Mouse (Mus musculus) embryonic facial prominence, embryonic 11.5 days (tissue): ENCODE measurements at regions not wholly inside any gene's neighbourhood (a gene's known extent, or its start where the extent isn't known, plus 50 kb on each side); places are given as distances from the start of the nearest gene placed in this dataset.
A peak's percentile ranks its signal among the peaks of the same experiment; 100 is the strongest.

Experiments used
- ATAC-seq: fragments of 200-750 bp; cut with Nextera tagmentation; replicated peaks from 2 replicates; pipeline ENCODE4 v1.8.0; 2017; ENCODE audit warnings: low read depth; ENCODE audit not compliant: insufficient number of reproducible peaks, low FRiP score, low TSS enrichment
- DNase-seq: peaks from one replicate; pipeline ENCODE4 v3.0.0-alpha.2; 2015; ENCODE audit warnings: low spot score
- H3K27ac ChIP-seq: fragments of 300-500 bp; sonication (generic); replicated peaks from 2 replicates; pipeline ENCODE4 v1.5.1; 2014; ENCODE audit warnings: mild to moderate bottlenecking, low read depth, low read length, control low read depth
- H3K27me3 ChIP-seq: fragments of 300-500 bp; sonication (generic); 2 replicates; pipeline ENCODE4 v1.6.1; 2014; ENCODE audit warnings: mild to moderate bottlenecking, low read length, moderate library complexity, mixed read lengths; ENCODE audit not compliant: control insufficient read depth, insufficient read depth
- H3K36me3 ChIP-seq: fragments of 300-500 bp; sonication (generic); replicated peaks from 2 replicates; pipeline ENCODE4 v1.6.1; 2014; ENCODE audit warnings: low read depth, mild to moderate bottlenecking, low read length, moderate library complexity, mixed read lengths; ENCODE audit not compliant: control insufficient read depth, insufficient read depth
- H3K4me1 ChIP-seq: fragments of 300-500 bp; sonication (generic); 2 replicates; pipeline ENCODE4 v1.6.1; 2014; ENCODE audit warnings: low read length, mixed read lengths; ENCODE audit not compliant: control insufficient read depth, insufficient read depth
- H3K4me2 ChIP-seq: fragments of 300-500 bp; sonication (generic); 2 replicates; pipeline ENCODE4 v1.6.1; 2014; ENCODE audit warnings: low read depth, mild to moderate bottlenecking, control low read depth, low read length, moderate library complexity
- H3K4me3 ChIP-seq: fragments of 300-500 bp; sonication (generic); 2 replicates; pipeline ENCODE4 v1.5.1; 2014; ENCODE audit warnings: low read depth, low read length, control low read depth
- H3K9ac ChIP-seq: fragments of 300-500 bp; sonication (generic); replicated peaks from 2 replicates; pipeline ENCODE4 v1.6.1; 2014; ENCODE audit warnings: mild to moderate bottlenecking, control low read depth, low read length
- H3K9me3 ChIP-seq: fragments of 300-500 bp; sonication (generic); replicated peaks from 2 replicates; pipeline ENCODE4 v1.6.1; 2016; ENCODE audit warnings: mild to moderate bottlenecking, low read length, inconsistent platforms, mixed read lengths; ENCODE audit not compliant: control insufficient read depth
- WGBS: fragments of 180-500 bp; shearing (Covaris S2); extraction: QIAGEN DNeasy Blood & Tissue Kit; methylation state at CpG from one replicate; pipeline ENCODE4 v1.1.7; 2014; 5-methylcytosine and 5-hydroxymethylcytosine counted together

DNA sequence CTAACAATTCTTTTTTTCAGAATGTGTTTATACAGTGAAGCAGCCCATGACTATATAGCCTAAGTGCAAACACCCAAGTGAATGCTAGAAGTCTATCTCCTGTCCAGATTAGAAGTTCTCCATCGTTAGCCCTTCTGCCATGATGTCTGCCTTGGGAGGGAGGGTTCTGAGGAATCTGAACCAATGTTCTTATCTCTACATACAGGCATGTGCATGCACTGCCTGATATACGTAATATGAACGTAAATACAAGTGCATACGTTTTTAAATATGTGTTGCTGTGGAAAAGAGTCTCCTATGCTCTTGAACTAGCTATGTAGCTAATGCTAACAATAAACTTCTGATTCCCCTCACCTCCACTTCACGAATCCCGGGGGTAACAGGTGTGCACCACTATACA is 68.9 kb upstream of the Lgalsl start:
- H3K4me3 ChIP-seq: no peak overlapping the region
- no peak overlapping the region for H3K4me2 ChIP-seq

GRCm38 (mm10) chr11:20902001-20902400 is 71.1 kb upstream of the Lgalsl start:
- Histone ChIP-seq H3K36me3 (no peaks in the 10 kb centered on the region), H3K4me2 (no peak overlapping the region), H3K4me3 (no peak overlapping the region), H3K4me1 (no peaks in the 10 kb centered on the region), H3K27me3 (no peaks in the 10 kb centered on the region), H3K9me3 (no peaks in the 10 kb centered on the region), H3K27ac (no peak overlapping the region), H3K9ac (no peak overlapping the region)
- DNase-seq (no peak), ATAC-seq (no peak)
- WGBS: 88% methylated on average over 2 of the region's 2 CpGs

More for the DNA sequence above, 68.9 kb upstream of the Lgalsl start:
- H3K27me3 ChIP-seq: no peaks in the 10 kb centered on the region
- H3K9ac ChIP-seq: no peak overlapping the region
- no peaks in the 10 kb centered on the region for H3K9me3 ChIP-seq
- no peak overlapping the region for H3K27ac ChIP-seq
- WGBS: 91% methylated on average over 6 of the region's 6 CpGs
- H3K36me3 ChIP-seq: no peaks in the 10 kb centered on the region
- ATAC-seq (no peak), DNase-seq (no peak)
- H3K4me1 ChIP-seq: no peaks in the 10 kb centered on the region

- no peak for DNase-seq
- WGBS: 35% methylated on average over 8 of the region's 8 CpGs
- Histone ChIP-seq H3K36me3 (no peaks in the 10 kb centered on the region), H3K4me2 (no peak overlapping the region), H3K27me3 (no peaks in the 10 kb centered on the region), H3K9ac (no peak overlapping the region), H3K4me1 (no peaks in the 10 kb centered on the region), H3K9me3 (no peaks in the 10 kb centered on the region), H3K4me3 (no peak overlapping the region), H3K27ac (no peak overlapping the region)
- no peak for ATAC-seq
Observed at GRCm38 (mm10) chr11:20902910-20903309, 72.1 kb upstream of the Lgalsl start.

DNA sequence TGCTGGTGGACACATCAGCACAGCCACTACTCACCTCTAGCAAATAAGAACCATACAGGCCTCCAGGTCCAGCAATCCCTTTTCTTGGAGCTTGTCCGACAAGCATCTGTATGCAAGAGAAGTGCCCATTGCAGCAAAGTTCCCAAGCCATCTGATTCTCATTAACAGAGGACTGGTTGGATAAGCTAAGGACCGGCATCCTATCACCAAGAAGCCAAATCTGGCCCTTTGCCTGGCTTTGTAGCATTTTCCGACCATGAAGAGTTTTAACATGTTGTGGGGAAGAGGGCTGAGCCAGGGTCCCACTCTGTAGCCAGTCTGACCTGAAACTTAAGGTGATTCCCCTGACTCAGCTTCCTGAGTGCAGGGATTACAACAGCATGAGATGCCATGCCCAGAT is 77.1 kb upstream of the Lgalsl start:
- 26% methylated on average over 3 of the region's 3 CpGs for WGBS
- Histone ChIP-seq H3K9me3 (no peaks in the 10 kb centered on the region), H3K36me3 (no peaks in the 10 kb centered on the region), H3K4me3 (no peak overlapping the region), H3K4me2 (no peak overlapping the region), H3K27ac (no peak overlapping the region), H3K27me3 (no peaks in the 10 kb centered on the region), H3K9ac (no peak overlapping the region), H3K4me1 (no peaks in the 10 kb centered on the region)
- DNase-seq: peak; percentile 40
- no peak for ATAC-seq

DNA sequence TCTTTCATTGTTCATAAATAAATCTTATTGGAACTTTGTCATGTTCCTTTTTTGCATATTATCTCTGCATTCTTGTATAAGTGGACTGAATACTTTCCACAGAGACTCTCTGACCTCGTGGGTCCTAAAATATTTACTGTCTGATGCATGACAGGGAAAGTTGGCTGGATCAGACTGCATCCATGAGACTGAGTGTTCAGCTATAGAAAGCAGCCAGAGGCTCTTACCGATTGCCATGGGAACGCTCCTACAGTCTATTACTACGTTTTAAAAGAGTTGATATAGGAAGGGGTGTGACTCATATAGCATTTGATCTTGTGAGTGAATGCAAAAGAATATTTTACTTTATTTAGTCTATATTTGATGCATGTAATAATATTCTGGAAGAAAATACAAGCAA is 77.6 kb upstream of the Lgalsl start:
- Histone ChIP-seq H3K9ac (no peak overlapping the region), H3K27me3 (no peaks in the 10 kb centered on the region), H3K4me2 (no peak overlapping the region), H3K36me3 (no peaks in the 10 kb centered on the region), H3K9me3 (no peaks in the 10 kb centered on the region), H3K27ac (no peak overlapping the region), H3K4me1 (no peaks in the 10 kb centered on the region), H3K4me3 (no peak overlapping the region)
- no peak for DNase-seq
- 79% methylated on average over 4 of the region's 4 CpGs for WGBS
- ATAC-seq: no peak

- no peak for DNase-seq
- 76% methylated on average over 2 of the region's 2 CpGs for WGBS
- H3K9me3 ChIP-seq: no peaks in the 10 kb centered on the region
- H3K36me3 ChIP-seq: no peaks in the 10 kb centered on the region
- no peak overlapping the region for H3K4me2 ChIP-seq
- H3K27ac ChIP-seq: no peak overlapping the region
- H3K4me3 ChIP-seq: no peak overlapping the region
- H3K27me3 ChIP-seq: no peaks in the 10 kb centered on the region
- H3K4me1 ChIP-seq: no peaks in the 10 kb centered on the region
- H3K9ac ChIP-seq: no peak overlapping the region
- no peak for ATAC-seq
Observed at GRCm38 (mm10) chr11:20913042-20913441, 82.2 kb upstream of the Lgalsl start.

DNA sequence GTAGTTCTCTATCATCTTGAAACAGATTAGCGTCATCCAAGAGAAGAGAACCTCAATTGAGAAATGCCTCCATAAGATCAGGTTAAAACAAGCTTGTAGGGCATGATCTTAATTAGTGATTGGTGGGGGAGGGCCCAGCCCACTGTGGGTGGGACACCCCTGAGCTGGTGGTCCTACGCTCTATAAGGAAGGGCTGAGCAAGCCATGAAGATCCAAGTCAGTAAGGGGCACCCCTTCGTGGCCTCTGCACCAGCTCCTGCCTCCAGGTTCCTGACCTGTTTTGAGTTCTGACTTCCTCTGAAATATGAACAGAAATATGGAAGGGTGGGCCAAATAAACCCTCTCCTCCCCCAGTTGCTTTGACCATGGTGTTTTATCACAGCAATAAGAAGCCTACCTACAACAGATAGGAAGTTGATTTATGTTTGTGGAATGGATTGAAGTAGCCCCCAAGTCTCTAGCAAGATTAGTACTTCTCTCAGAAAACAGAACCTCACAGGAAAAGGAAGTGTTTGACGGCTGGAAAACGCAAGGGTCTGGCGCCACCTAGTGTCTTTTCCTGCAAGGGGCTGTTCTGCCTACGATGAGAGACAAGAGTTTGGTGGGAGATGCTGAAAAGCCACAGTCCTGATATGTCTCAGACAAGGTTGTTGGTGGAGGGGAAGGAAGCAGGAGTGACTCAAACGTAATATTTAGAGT is 82.9 kb upstream of the Lgalsl start:
- no peak overlapping the region for H3K4me3 ChIP-seq
- no peaks in the 10 kb centered on the region for H3K27me3 ChIP-seq
- no peaks in the 10 kb centered on the region for H3K4me1 ChIP-seq
- no peak overlapping the region for H3K9ac ChIP-seq
- no peaks in the 10 kb centered on the region for H3K9me3 ChIP-seq
- ATAC-seq (peak; percentile 53; the same call in 1 of the 2 replicates), DNase-seq (peak; percentile 91)
- H3K36me3 ChIP-seq: no peaks in the 10 kb centered on the region
- WGBS: 20% methylated on average over 8 of the region's 8 CpGs
- no peak overlapping the region for H3K27ac ChIP-seq
- H3K4me2 ChIP-seq: no peak overlapping the region

DNA sequence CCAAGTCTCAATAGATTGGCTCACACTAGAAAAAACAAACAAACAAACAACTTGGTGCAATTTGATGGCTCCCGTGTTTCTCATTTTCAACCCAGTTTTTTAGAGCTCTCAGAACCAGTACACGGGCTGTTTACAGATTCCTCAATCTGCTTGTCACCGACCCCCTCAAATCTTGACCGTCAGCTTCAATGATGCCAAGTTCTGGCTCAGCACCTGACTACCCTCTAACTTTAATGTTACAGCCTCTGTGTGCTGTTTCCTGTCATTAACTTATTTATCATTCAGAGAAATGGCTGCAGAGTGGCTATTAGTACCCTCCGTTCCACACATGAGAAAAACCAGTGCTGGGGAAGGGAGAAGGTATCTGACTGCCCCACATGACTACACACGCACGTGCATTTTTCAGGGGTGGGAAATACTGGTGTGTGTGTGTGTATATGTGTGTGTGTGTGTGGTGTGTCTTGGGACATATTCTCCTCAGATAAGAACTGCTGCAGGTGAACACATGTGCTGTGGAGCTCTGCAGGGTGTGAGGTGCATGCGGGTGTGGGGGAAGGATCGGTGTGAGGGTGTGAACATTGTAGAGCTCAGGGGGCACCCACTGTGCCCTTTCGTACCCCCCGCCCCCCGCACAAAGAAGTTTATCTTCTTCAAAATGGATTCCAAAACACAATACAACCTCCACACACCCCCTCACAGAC is 83.6 kb upstream of the Lgalsl start:
- no peak overlapping the region for H3K4me3 ChIP-seq
- WGBS: 59% methylated on average over 12 of the region's 12 CpGs
- H3K27me3 ChIP-seq: no peaks in the 10 kb centered on the region
- no peaks in the 10 kb centered on the region for H3K36me3 ChIP-seq
- H3K9me3 ChIP-seq: no peaks in the 10 kb centered on the region
- H3K9ac ChIP-seq: no peak overlapping the region
- DNase-seq: no peak
- H3K27ac ChIP-seq: no peak overlapping the region
- H3K4me1 ChIP-seq: no peaks in the 10 kb centered on the region
- H3K4me2 ChIP-seq: no peak overlapping the region
- ATAC-seq: no peak
